Mouse (Mus musculus): ENCODE results near the gene Myo10. TPM values are rescaled to one million over a fixed set of nuclear protein-coding genes. Genes with fewer than 3 reads are reported as not detected.

The Myo10 gene
- polyA plus RNA-seq, 1 experiment from 2014 or later: 25.8 TPM

- H3K4me2 ChIP-seq (ENCODE audit: low read length): no peak overlapping the region
- H3K27me3 ChIP-seq (ENCODE audit: insufficient read depth, low read length): no peaks in the 10 kb centered on the region
- DNase-seq (ENCODE audit: low spot score) (no peak), ATAC-seq (replicated peaks; ENCODE audit: low FRiP score, low read depth) (peak; percentile 35; the same call in 1 of the 2 replicates)
- no peak for TF ChIP-seq CTCF (IDR thresholded peaks at IDR 0.05; ENCODE audit: low read depth)
- no peak overlapping the region for H3K9ac ChIP-seq (ENCODE audit: low read depth, low read length)
- peaks cover 4% of the 10 kb centered on the region; the same call in 1 of the 2 replicates for H3K4me1 ChIP-seq (replicated peaks; ENCODE audit: insufficient read depth, low read length)
- no peaks in the 10 kb centered on the region for H3K9me3 ChIP-seq (replicated peaks; ENCODE audit: low read length)
- 70% methylated on average over 35 of the region's 35 CpGs for WGBS
- H3K4me3 ChIP-seq (replicated peaks; ENCODE audit: low read depth, low read length): no peak overlapping the region
- no peak overlapping the region for H3K27ac ChIP-seq
- peaks cover 59% of the 10 kb centered on the region for H3K36me3 ChIP-seq (ENCODE audit: insufficient read depth, low read length)
Observed at GRCm38 (mm10) chr15:25785456-25786390, 163.4 kb downstream of the Myo10 start.

GRCm38 (mm10) chr15:25787406-25787805 lies 165.1 kb downstream of the Myo10 start:
- Histone ChIP-seq H3K4me1 (replicated peaks; ENCODE audit: insufficient read depth, low read length) (peaks cover 4% of the 10 kb centered on the region; the same call in 1 of the 2 replicates), H3K9me3 (replicated peaks; ENCODE audit: low read length) (no peaks in the 10 kb centered on the region), H3K27me3 (ENCODE audit: insufficient read depth, low read length) (no peaks in the 10 kb centered on the region), H3K9ac (ENCODE audit: low read depth, low read length) (no peak overlapping the region), H3K36me3 (ENCODE audit: insufficient read depth, low read length) (peaks cover 49% of the 10 kb centered on the region), H3K4me3 (replicated peaks; ENCODE audit: low read depth, low read length) (no peak overlapping the region), H3K4me2 (ENCODE audit: low read length) (no peak overlapping the region), H3K27ac (no peak overlapping the region)
- DNase-seq (ENCODE audit: low spot score): no peak
- 85% methylated on average over 9 of the region's 9 CpGs for WGBS
- no peak for ATAC-seq (replicated peaks; ENCODE audit: low FRiP score, low read depth)
- TF ChIP-seq CTCF (IDR thresholded peaks at IDR 0.05; ENCODE audit: low read depth): no peak

DNA sequence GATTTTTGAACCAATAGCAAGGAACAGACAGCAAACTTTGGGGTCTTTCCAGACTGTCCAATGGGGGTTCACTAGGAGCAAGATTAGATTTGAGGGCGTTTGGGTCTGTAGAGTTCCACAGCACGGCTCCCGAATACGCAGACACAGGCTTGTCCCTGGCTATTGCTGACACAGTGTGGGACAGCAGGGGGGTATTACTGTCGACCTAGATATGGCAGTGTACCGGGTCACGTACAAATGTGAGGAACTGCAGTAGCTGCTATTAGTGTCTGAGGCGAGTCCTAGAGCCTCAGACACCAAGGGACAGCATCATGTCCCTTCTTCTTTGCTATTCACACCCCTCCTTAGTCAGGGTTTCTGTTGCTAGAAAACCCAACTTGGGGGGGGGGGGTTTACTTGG lies 165.6 kb downstream of the Myo10 start:
- Histone ChIP-seq H3K4me1 (replicated peaks; ENCODE audit: insufficient read depth, low read length) (peaks cover 4% of the 10 kb centered on the region; the same call in 1 of the 2 replicates), H3K27ac (no peak overlapping the region; the same call in 1 of the 2 replicates), H3K4me2 (ENCODE audit: low read length) (no peak overlapping the region), H3K27me3 (ENCODE audit: insufficient read depth, low read length) (no peaks in the 10 kb centered on the region), H3K4me3 (replicated peaks; ENCODE audit: low read depth, low read length) (no peak overlapping the region), H3K9ac (ENCODE audit: low read depth, low read length) (no peak overlapping the region), H3K9me3 (replicated peaks; ENCODE audit: low read length) (no peaks in the 10 kb centered on the region), H3K36me3 (ENCODE audit: insufficient read depth, low read length) (peaks cover 48% of the 10 kb centered on the region)
- ATAC-seq (replicated peaks; ENCODE audit: low FRiP score, low read depth): no peak
- 91% methylated on average over 8 of the region's 8 CpGs for WGBS
- no peak for DNase-seq (ENCODE audit: low spot score)
- no peak for TF ChIP-seq CTCF (IDR thresholded peaks at IDR 0.05; ENCODE audit: low read depth)

GRCm38 (mm10) chr15:25788565-25788964 lies 166.2 kb downstream of the Myo10 start:
- no peak overlapping the region for H3K4me3 ChIP-seq (replicated peaks; ENCODE audit: low read depth, low read length)
- WGBS: 70% methylated on average over 7 of the region's 7 CpGs

DNA sequence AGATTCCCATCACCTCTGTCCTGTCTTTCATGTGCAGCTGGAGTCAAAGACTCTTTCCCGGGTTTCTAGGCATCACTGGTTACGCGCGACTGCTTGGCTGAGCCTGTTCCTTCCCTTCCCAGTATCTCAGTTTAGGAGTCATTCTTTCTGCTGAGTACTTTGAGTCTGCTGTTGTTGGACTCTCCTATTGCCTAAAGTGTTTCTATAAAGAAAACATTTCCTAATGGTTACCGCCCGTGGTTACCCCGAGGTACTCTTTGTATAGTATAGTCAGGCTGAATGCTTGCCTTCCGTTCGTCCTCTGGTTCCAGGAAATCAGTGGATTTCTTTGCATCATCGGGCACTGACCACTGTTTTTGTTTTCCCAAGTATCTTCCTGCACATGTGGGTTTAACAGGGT lies 166.9 kb downstream of the Myo10 start:
- ATAC-seq (replicated peaks; ENCODE audit: low FRiP score, low read depth): no peak
- no peak overlapping the region for H3K27ac ChIP-seq

More at GRCm38 (mm10) chr15:25788565-25788964, 166.2 kb downstream of the Myo10 start:
- Histone ChIP-seq H3K27ac (no peak overlapping the region; the same call in 1 of the 2 replicates), H3K4me2 (ENCODE audit: low read length) (no peak overlapping the region), H3K9ac (ENCODE audit: low read depth, low read length) (no peak overlapping the region), H3K4me1 (replicated peaks; ENCODE audit: insufficient read depth, low read length) (peaks cover 4% of the 10 kb centered on the region; the same call in 1 of the 2 replicates), H3K9me3 (replicated peaks; ENCODE audit: low read length) (no peaks in the 10 kb centered on the region), H3K27me3 (ENCODE audit: insufficient read depth, low read length) (no peaks in the 10 kb centered on the region), H3K36me3 (ENCODE audit: insufficient read depth, low read length) (peaks cover 46% of the 10 kb centered on the region)
- no peak for TF ChIP-seq CTCF (IDR thresholded peaks at IDR 0.05; ENCODE audit: low read depth)
- no peak for DNase-seq (ENCODE audit: low spot score)
- no peak for ATAC-seq (replicated peaks; ENCODE audit: low FRiP score, low read depth)

GRCm38 (mm10) chr15:25791660-25792353 lies 169.5 kb downstream of the Myo10 start:
- peak; percentile 62 for TF ChIP-seq CTCF (IDR thresholded peaks at IDR 0.05; ENCODE audit: low read depth)
- H3K9me3 ChIP-seq (replicated peaks; ENCODE audit: low read length): no peaks in the 10 kb centered on the region
- no peak overlapping the region for H3K9ac ChIP-seq (ENCODE audit: low read depth, low read length)
- DNase-seq (ENCODE audit: low spot score) (peak; percentile 57), ATAC-seq (replicated peaks; ENCODE audit: low FRiP score, low read depth) (peak; percentile 35; the same call in 1 of the 2 replicates)
- no peak overlapping the region for H3K27ac ChIP-seq
- H3K4me3 ChIP-seq (replicated peaks; ENCODE audit: low read depth, low read length): no peak overlapping the region
- no peaks in the 10 kb centered on the region for H3K27me3 ChIP-seq (ENCODE audit: insufficient read depth, low read length)
- H3K4me2 ChIP-seq (ENCODE audit: low read length): no peak overlapping the region
- WGBS: 72% methylated on average over 8 of the region's 8 CpGs
- peaks cover 35% of the 10 kb centered on the region for H3K36me3 ChIP-seq (ENCODE audit: insufficient read depth, low read length)
- H3K4me1 ChIP-seq (replicated peaks; ENCODE audit: insufficient read depth, low read length): peaks cover 4% of the 10 kb centered on the region; the same call in 1 of the 2 replicates

More for the DNA sequence above, 166.9 kb downstream of the Myo10 start:
- DNase-seq (ENCODE audit: low spot score): no peak
- Histone ChIP-seq H3K4me1 (replicated peaks; ENCODE audit: insufficient read depth, low read length) (peaks cover 8% of the 10 kb centered on the region; the same call in 1 of the 2 replicates), H3K9ac (ENCODE audit: low read depth, low read length) (no peak overlapping the region), H3K4me3 (replicated peaks; ENCODE audit: low read depth, low read length) (no peak overlapping the region), H3K36me3 (ENCODE audit: insufficient read depth, low read length) (peaks cover 46% of the 10 kb centered on the region), H3K4me2 (ENCODE audit: low read length) (no peak overlapping the region), H3K27me3 (ENCODE audit: insufficient read depth, low read length) (no peaks in the 10 kb centered on the region), H3K9me3 (replicated peaks; ENCODE audit: low read length) (no peaks in the 10 kb centered on the region)
- 54% methylated on average over 10 of the region's 10 CpGs for WGBS
- no peak for TF ChIP-seq CTCF (IDR thresholded peaks at IDR 0.05; ENCODE audit: low read depth)
